Mouse (Mus musculus): Measurements from ENCODE around the gene Fam53b. TPM values are rescaled to one million over a fixed set of nuclear protein-coding genes. Genes with fewer than 3 reads are reported as not detected.

The Fam53b gene
- polyA plus RNA-seq, 1 experiment from 2014 or later = 31.1 TPM

GRCm38 (mm10) chr7:132704310-132704875 is 109.3 kb downstream of the Fam53b start:
- Histone ChIP-seq H3K36me3 (ENCODE audit: poor library complexity, severe bottlenecking) (no peaks in the 10 kb centered on the region), H3K27ac (no peak overlapping the region), H3K4me2 (no peak overlapping the region), H3K4me1 (no peaks in the 10 kb centered on the region), H3K4me3 (no peak overlapping the region), H3K9me3 (replicated peaks) (no peaks in the 10 kb centered on the region), H3K27me3 (no peaks in the 10 kb centered on the region), H3K9ac (no peak overlapping the region)
- no peak for ATAC-seq
- 85% methylated on average over 8 of the region's 8 CpGs for WGBS

- 87% methylated on average over 9 of the region's 9 CpGs for WGBS
- Histone ChIP-seq H3K27ac (no peak overlapping the region), H3K36me3 (ENCODE audit: poor library complexity, severe bottlenecking) (no peaks in the 10 kb centered on the region), H3K4me2 (no peak overlapping the region), H3K9me3 (replicated peaks) (no peaks in the 10 kb centered on the region), H3K27me3 (no peaks in the 10 kb centered on the region), H3K4me1 (no peaks in the 10 kb centered on the region), H3K4me3 (no peak overlapping the region), H3K9ac (no peak overlapping the region)
- no peak for ATAC-seq
These were observed 110.0 kb downstream of the Fam53b start for GRCm38 (mm10) chr7:132703515-132704309.

- ATAC-seq = no peak
- Histone ChIP-seq H3K9me3 (replicated peaks) (no peaks in the 10 kb centered on the region), H3K9ac (no peak overlapping the region), H3K27ac (no peak overlapping the region), H3K36me3 (ENCODE audit: poor library complexity, severe bottlenecking) (no peaks in the 10 kb centered on the region), H3K4me1 (no peaks in the 10 kb centered on the region), H3K4me3 (no peak overlapping the region), H3K4me2 (no peak overlapping the region), H3K27me3 (no peaks in the 10 kb centered on the region)
- 79% methylated on average over 5 of the region's 5 CpGs for WGBS
These were observed 111.1 kb downstream of the Fam53b start for GRCm38 (mm10) chr7:132702492-132703070.

DNA sequence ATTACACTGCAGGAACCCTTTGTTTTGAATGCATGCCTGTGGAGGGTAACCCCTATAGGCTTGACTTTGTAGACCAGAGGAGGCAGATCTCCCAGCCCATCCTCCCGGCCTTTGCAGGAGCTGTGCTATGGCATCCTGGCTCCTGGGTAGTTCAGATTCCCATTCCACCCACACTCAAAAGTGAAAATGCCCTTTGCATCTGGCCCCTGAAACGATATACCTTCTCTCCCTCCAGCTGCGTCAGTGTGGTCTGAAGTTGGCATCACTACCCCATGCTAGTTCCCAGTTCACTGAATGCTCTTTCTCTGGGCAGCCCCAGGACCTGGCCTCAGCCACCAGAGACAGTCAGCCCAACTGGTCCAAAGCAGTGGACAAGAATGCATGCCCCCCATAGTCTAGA is 111.7 kb downstream of the Fam53b start:
- Histone ChIP-seq H3K4me3 (no peak overlapping the region), H3K4me2 (no peak overlapping the region), H3K4me1 (no peaks in the 10 kb centered on the region), H3K9ac (no peak overlapping the region), H3K9me3 (replicated peaks) (no peaks in the 10 kb centered on the region), H3K36me3 (ENCODE audit: poor library complexity, severe bottlenecking) (no peaks in the 10 kb centered on the region), H3K27me3 (no peaks in the 10 kb centered on the region), H3K27ac (no peak overlapping the region)
- 88% methylated on average over 3 of the region's 3 CpGs for whole genome bisulfite sequencing
- no peak for ATAC-seq

DNA sequence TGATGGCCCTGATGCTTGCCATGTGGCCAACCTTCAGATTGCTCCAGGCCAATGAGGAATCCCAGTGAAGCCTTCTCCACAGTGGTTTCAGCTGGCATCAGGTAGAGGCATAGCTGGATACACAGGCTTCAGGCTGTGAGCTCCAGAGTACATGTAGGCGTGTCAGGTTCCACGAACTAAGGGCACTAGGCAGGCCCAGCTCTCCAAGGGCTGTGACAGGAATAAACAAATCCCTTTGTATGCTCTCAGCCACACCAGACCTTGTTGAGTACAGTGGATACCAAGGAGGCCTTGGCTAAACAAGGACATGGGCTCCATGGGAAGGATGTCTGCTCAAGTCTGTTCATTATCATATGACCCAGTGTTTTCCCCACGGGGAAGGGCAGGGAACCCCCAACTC is 112.3 kb downstream of the Fam53b start:
- no peak overlapping the region for H3K4me2 ChIP-seq
- no peaks in the 10 kb centered on the region for H3K9me3 ChIP-seq (replicated peaks)
- 87% methylated on average over 3 of the region's 3 CpGs for WGBS
- ATAC-seq = no peak
- H3K9ac ChIP-seq = no peak overlapping the region
- H3K4me1 ChIP-seq = no peaks in the 10 kb centered on the region
- H3K27ac ChIP-seq = no peak overlapping the region
- no peaks in the 10 kb centered on the region for H3K27me3 ChIP-seq
- H3K4me3 ChIP-seq = no peak overlapping the region
- H3K36me3 ChIP-seq (ENCODE audit: poor library complexity, severe bottlenecking) = no peaks in the 10 kb centered on the region

DNA sequence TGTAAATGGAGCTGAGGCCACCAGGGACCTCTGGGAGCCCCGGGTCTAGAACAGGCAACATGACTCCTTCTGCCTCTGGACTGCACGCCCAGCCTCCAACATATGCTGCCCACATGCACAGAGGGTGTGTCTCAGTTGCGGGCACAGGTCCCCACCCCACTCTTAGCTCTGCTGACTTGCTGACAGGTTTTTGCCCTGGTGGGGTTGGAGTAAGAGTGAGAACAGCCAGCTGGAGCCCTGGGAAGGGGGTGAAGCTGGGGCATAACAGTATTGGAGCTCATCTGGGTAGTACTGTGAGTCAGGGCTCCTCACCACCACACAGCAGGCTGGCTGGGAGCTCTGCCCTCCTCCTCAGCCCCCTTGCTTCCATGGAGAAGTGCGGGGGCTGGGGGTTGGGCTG is 113.6 kb downstream of the Fam53b start:
- 83% methylated on average over 4 of the region's 4 CpGs for WGBS
- H3K9me3 ChIP-seq (replicated peaks) = no peaks in the 10 kb centered on the region
- no peak overlapping the region for H3K4me2 ChIP-seq
- H3K9ac ChIP-seq = no peak overlapping the region
- no peaks in the 10 kb centered on the region for H3K4me1 ChIP-seq
- no peaks in the 10 kb centered on the region for H3K36me3 ChIP-seq (ENCODE audit: poor library complexity, severe bottlenecking)
- no peaks in the 10 kb centered on the region for H3K27me3 ChIP-seq
- H3K27ac ChIP-seq = no peak overlapping the region
- H3K4me3 ChIP-seq = no peak overlapping the region
- ATAC-seq = no peak

DNA sequence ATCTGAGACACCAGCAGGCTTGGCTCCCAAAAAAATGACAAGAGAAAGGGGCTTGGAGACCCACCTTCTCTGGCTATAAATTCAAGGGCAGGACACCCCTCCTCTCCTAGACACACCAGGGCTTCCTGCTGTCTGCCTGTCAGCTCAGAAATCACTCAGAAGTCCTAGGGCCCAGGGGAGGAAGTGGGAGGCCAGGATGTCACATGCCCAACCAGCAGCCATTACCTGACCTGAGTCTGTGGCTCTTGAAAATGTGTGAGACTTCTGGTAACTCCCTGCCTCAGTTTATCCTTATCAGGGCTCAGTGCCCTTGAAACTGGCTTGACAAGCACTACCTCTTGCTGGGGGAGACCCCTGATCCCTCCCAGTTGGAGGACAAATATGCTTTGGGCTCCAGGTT is 114.0 kb downstream of the Fam53b start:
- Histone ChIP-seq H3K9ac (no peak overlapping the region), H3K4me2 (no peak overlapping the region), H3K27me3 (no peaks in the 10 kb centered on the region), H3K4me1 (no peaks in the 10 kb centered on the region), H3K9me3 (replicated peaks) (peaks cover 4% of the 10 kb centered on the region; the same call in 1 of the 2 replicates), H3K4me3 (no peak overlapping the region), H3K27ac (no peak overlapping the region), H3K36me3 (ENCODE audit: poor library complexity, severe bottlenecking) (0 out of 2 replicates have a peak, but pooled peaks cover 2% of the 10 kb centered on the region)
- no peak for ATAC-seq

- peaks cover 5% of the 10 kb centered on the region; the same call in 1 of the 2 replicates for H3K9me3 ChIP-seq (replicated peaks)
- no peaks in the 10 kb centered on the region for H3K27me3 ChIP-seq
- no peaks in the 10 kb centered on the region for H3K4me1 ChIP-seq
- 0 out of 2 replicates have a peak, but pooled peaks cover 2% of the 10 kb centered on the region for H3K36me3 ChIP-seq (ENCODE audit: poor library complexity, severe bottlenecking)
- ATAC-seq = no peak
- no peak overlapping the region for H3K9ac ChIP-seq
- no peak overlapping the region for H3K4me3 ChIP-seq
- H3K27ac ChIP-seq = no peak overlapping the region
- WGBS = 59% methylated on average over 4 of the region's 4 CpGs
- no peak overlapping the region for H3K4me2 ChIP-seq
These were observed 114.5 kb downstream of the Fam53b start for GRCm38 (mm10) chr7:132699165-132699564.

GRCm38 (mm10) chr7:132698737-132699136 is 114.9 kb downstream of the Fam53b start:
- ATAC-seq = no peak
- no peak overlapping the region for H3K4me3 ChIP-seq
- no peak overlapping the region for H3K9ac ChIP-seq
- H3K4me2 ChIP-seq = no peak overlapping the region
- no peaks in the 10 kb centered on the region for H3K27me3 ChIP-seq
- no peaks in the 10 kb centered on the region for H3K4me1 ChIP-seq
- H3K9me3 ChIP-seq (replicated peaks) = peaks cover 5% of the 10 kb centered on the region; the same call in 1 of the 2 replicates
- no peak overlapping the region for H3K27ac ChIP-seq
- 89% methylated on average over 4 of the region's 4 CpGs for WGBS
- H3K36me3 ChIP-seq (ENCODE audit: poor library complexity, severe bottlenecking) = 0 out of 2 replicates have a peak, but pooled peaks cover 2% of the 10 kb centered on the region

- Histone ChIP-seq H3K27me3 (no peaks in the 10 kb centered on the region), H3K4me2 (no peak overlapping the region), H3K27ac (no peak overlapping the region), H3K4me3 (no peak overlapping the region), H3K9ac (no peak overlapping the region), H3K36me3 (ENCODE audit: poor library complexity, severe bottlenecking) (0 out of 2 replicates have a peak, but pooled peaks cover 2% of the 10 kb centered on the region), H3K9me3 (replicated peaks) (peaks cover 5% of the 10 kb centered on the region; the same call in 1 of the 2 replicates), H3K4me1 (peaks cover 5% of the 10 kb centered on the region; the same call in 1 of the 2 replicates)
- whole genome bisulfite sequencing = 84% methylated on average over 8 of the region's 8 CpGs
- ATAC-seq = no peak
These were observed 116.4 kb downstream of the Fam53b start for GRCm38 (mm10) chr7:132697258-132697796.

- H3K36me3 ChIP-seq (ENCODE audit: poor library complexity, severe bottlenecking) = 0 out of 2 replicates have a peak, but pooled peaks cover 2% of the 10 kb centered on the region
- H3K27ac ChIP-seq = no peak overlapping the region
- H3K4me2 ChIP-seq = no peak overlapping the region
- no peak overlapping the region for H3K9ac ChIP-seq
- H3K27me3 ChIP-seq = no peaks in the 10 kb centered on the region
- WGBS = 90% methylated on average over 2 of the region's 2 CpGs
- H3K9me3 ChIP-seq (replicated peaks) = peaks cover 5% of the 10 kb centered on the region; the same call in 1 of the 2 replicates
- H3K4me1 ChIP-seq = peaks cover 5% of the 10 kb centered on the region; the same call in 1 of the 2 replicates
- no peak overlapping the region for H3K4me3 ChIP-seq
- no peak for ATAC-seq
These were observed 120.1 kb downstream of the Fam53b start for GRCm38 (mm10) chr7:132693561-132693960.

- Histone ChIP-seq H3K9me3 (replicated peaks) (peaks cover 5% of the 10 kb centered on the region; the same call in 1 of the 2 replicates), H3K4me1 (peaks cover 5% of the 10 kb centered on the region; the same call in 1 of the 2 replicates), H3K36me3 (ENCODE audit: poor library complexity, severe bottlenecking) (0 out of 2 replicates have a peak, but pooled peaks cover 2% of the 10 kb centered on the region), H3K27ac (no peak overlapping the region), H3K4me3 (no peak overlapping the region), H3K27me3 (no peaks in the 10 kb centered on the region), H3K9ac (no peak overlapping the region), H3K4me2 (no peak overlapping the region)
- WGBS = 71% methylated on average over 9 of the region's 9 CpGs
- no peak for ATAC-seq
These were observed 121.0 kb downstream of the Fam53b start for GRCm38 (mm10) chr7:132692719-132693118.

Measured in forebrain, embryonic 13.5 days (tissue).